Mouse (Mus musculus) embryonic fibroblast, embryonic 13.5 days (primary cell): ENCODE results near the gene Pgbd5.

Experiments used
- CTCF ChIP-seq: IDR thresholded peaks from 2 replicates; pipeline ENCODE4 v1.5.1; 2011; ENCODE audit warnings: mild to moderate bottlenecking, control low read depth, low read length, moderate library complexity, borderline replicate concordance; ENCODE audit not compliant: insufficient read depth
- POLR2A ChIP-seq: IDR thresholded peaks from 2 replicates; pipeline ENCODE4 v1.6.1; 2011; ENCODE audit warnings: low read depth, mild to moderate bottlenecking, control low read depth, low read length, moderate library complexity

- TF ChIP-seq CTCF (no peak), POLR2A (no peak)
Measured at GRCm38 (mm10) chr8:124413244-124413965, 26.1 kb downstream of the Pgbd5 start.
